ENCODE assay signal across 12 mouse cellular contexts in genomic region chr16:50482360-50482786, GRCm38 (mm10). TPM values are rescaled to one million over a fixed set of nuclear protein-coding genes. Genes with fewer than 3 reads are reported as not detected.
DNase-seq lines count a peak whose midpoint lies in the region; ATAC-seq and TF ChIP-seq lines count a peak whose summit lies in the region.
"Had no signal": no experiment of that assay in that cellular context is flagged by ENCODE, and none has a peak within 500 bp of the region (broad histone marks: within the 10 kb centered on the region; RNA-seq: fewer than 3 reads in every experiment).

No protein-coding gene starts in this region.

- H3K27ac ChIP-seq in kidney, embryonic 15.5 days: no peak overlapping the region
- H3K27ac ChIP-seq in liver, postnatal 0 days (ENCODE audit: low read depth): no peak overlapping the region
- H3K27ac ChIP-seq: hindbrain, embryonic 12.5 days had no signal

- ATAC-seq in kidney, embryonic 15.5 days (replicated peaks; ENCODE audit: low FRiP score): no peak
- ATAC-seq in liver, postnatal 0 days: no peak

- H3K4me1 ChIP-seq in kidney, embryonic 15.5 days: no peaks in the 10 kb centered on the region
- peaks cover 63% of the 10 kb centered on the region for H3K4me1 ChIP-seq in E14TG2a.4 (replicated peaks; ENCODE audit: low read depth, low read length)
- no peaks in the 10 kb centered on the region for H3K4me1 ChIP-seq in liver, postnatal 0 days (ENCODE audit: insufficient read depth)
- H3K4me1 ChIP-seq: hindbrain, embryonic 12.5 days had no signal

- 24% methylated on average over 9 of the region's 9 CpGs for WGBS in kidney, embryonic 15.5 days
- WGBS in liver, postnatal 0 days (ENCODE audit: insufficient replicate concordance): 14% methylated on average over 9 of the region's 9 CpGs

- peak overlapping the region; percentile 27 for H3K4me2 ChIP-seq in kidney, embryonic 15.5 days
- H3K4me2 ChIP-seq in liver, postnatal 0 days (ENCODE audit: low read depth, low read length): peak overlapping the region; percentile 42; the same call in 1 of the 2 replicates
- H3K4me2 ChIP-seq: hindbrain, embryonic 12.5 days had no signal

- H3K9ac ChIP-seq in kidney, embryonic 15.5 days: no peak overlapping the region
- no peak overlapping the region for H3K9ac ChIP-seq in liver, postnatal 0 days (replicated peaks)
- H3K9ac ChIP-seq: hindbrain, embryonic 12.5 days had no signal

- no peak for TF ChIP-seq CTCF in E14TG2a.4 (conservative IDR thresholded peaks at IDR 0.05; ENCODE audit: low read length)
- no peak for TF ChIP-seq CTCF in liver, postnatal 0 days (IDR thresholded peaks at IDR 0.05; ENCODE audit: low read depth)

- H3K9me3 ChIP-seq in kidney, embryonic 15.5 days (replicated peaks): no peaks in the 10 kb centered on the region
- peaks cover 10% of the 10 kb centered on the region for H3K9me3 ChIP-seq in E14TG2a.4 (ENCODE audit: low read length)
- no peaks in the 10 kb centered on the region for H3K9me3 ChIP-seq in liver, postnatal 0 days (ENCODE audit: low read length)
- H3K9me3 ChIP-seq: hindbrain, embryonic 12.5 days had no signal

- no peak for DNase-seq in kidney, postnatal 25 days
- DNase-seq in R1 (ENCODE audit: low read depth, low spot score): peak; percentile 93
- no peak for DNase-seq in liver, postnatal 0 days
- DNase-seq in adrenal gland, adult 8-10 months: no peak
- no peak for DNase-seq in frontal cortex, postnatal 25 days (ENCODE audit: low spot score in 2 of 2)
- DNase-seq: cerebellum, adult 9-10 months; layer of hippocampus, adult 9-11 months; midbrain, embryonic 14.5 days; spleen, adult 18-20 months had no signal

- H3K4me3 ChIP-seq in kidney, embryonic 15.5 days (replicated peaks): no peak overlapping the region
- peak overlapping the region; percentile 51 for H3K4me3 ChIP-seq in E14TG2a.4 (replicated peaks; ENCODE audit: low read length)
- H3K4me3 ChIP-seq in liver, postnatal 0 days (ENCODE audit: low read depth, low read length): no peak overlapping the region
- H3K4me3 ChIP-seq: hindbrain, embryonic 12.5 days had no signal

- H3K36me3 ChIP-seq in kidney, embryonic 15.5 days: no peaks in the 10 kb centered on the region
- H3K36me3 ChIP-seq in E14TG2a.4 (ENCODE audit: insufficient read depth, low read length): no peaks in the 10 kb centered on the region
- H3K36me3 ChIP-seq in liver, postnatal 0 days (replicated peaks; ENCODE audit: insufficient read depth, low read length): no peaks in the 10 kb centered on the region
- H3K36me3 ChIP-seq: hindbrain, embryonic 12.5 days had no signal

- H3K27me3 ChIP-seq in kidney, embryonic 15.5 days: no peaks in the 10 kb centered on the region
- 0 out of 2 replicates have a peak, but pooled peaks cover 8% of the 10 kb centered on the region for H3K27me3 ChIP-seq in E14TG2a.4 (ENCODE audit: insufficient read depth, low read length)
- no peaks in the 10 kb centered on the region for H3K27me3 ChIP-seq in liver, postnatal 0 days (ENCODE audit: insufficient read depth, low read length)
- H3K27me3 ChIP-seq: hindbrain, embryonic 12.5 days had no signal

- no peak for TF ChIP-seq EP300 in liver, postnatal 0 days (IDR thresholded peaks at IDR 0.05; ENCODE audit: low read depth)

RNA-seq across cellular contexts. Expression of gene Bbx, which starts 50.2 kb away (rescaled TPM):
- polyA plus RNA-seq in kidney, embryonic 15.5 days (2015; fragmentation: Nextera tagmentation; extraction: Ambion mirVana): 65.4 and 65.9 TPM in 2 replicates
- polyA plus RNA-seq in liver, postnatal 0 days (2015; fragmentation: Nextera tagmentation; extraction: Ambion mirVana): 6.5 and 7.9 TPM in 2 replicates
- 10 to 100 TPM; 43.8 to 50.6 (median 46.3) TPM for total RNA-seq in adrenal gland, adult 8-10 months (2022)
